Mouse (Mus musculus) left cerebral cortex, postnatal 36 days (tissue): ENCODE results near the gene Ccr6. TPM values are rescaled to one million over a fixed set of nuclear protein-coding genes. Genes with fewer than 3 reads are reported as not detected.
A peak's percentile ranks its signal among the peaks of the same experiment; 100 is the strongest.

Experiments used
- DNase-seq, 2 experiments: peaks; one replicate each; pipeline ENCODE4 v3.0.0; 2021 to 2022; ENCODE audit warnings: low spot score in 2 of 2, mixed read lengths in 1 of 2
- intact Hi-C: fragments of 180-260 bp; cut with DNase I; formaldehyde crosslinking; loops from one replicate; pipeline ENCODE4 v1.15.1; 2025
- total RNA-seq, 2 experiments: library from RNA; stranded (reverse); gene quantifications; 2 replicates each; pipeline ENCODE4 v1.2.3; 2021

The Ccr6 gene
- total RNA-seq, 2 experiments from 2014 or later, result 0.57 TPM; not detected in 1

DNA sequence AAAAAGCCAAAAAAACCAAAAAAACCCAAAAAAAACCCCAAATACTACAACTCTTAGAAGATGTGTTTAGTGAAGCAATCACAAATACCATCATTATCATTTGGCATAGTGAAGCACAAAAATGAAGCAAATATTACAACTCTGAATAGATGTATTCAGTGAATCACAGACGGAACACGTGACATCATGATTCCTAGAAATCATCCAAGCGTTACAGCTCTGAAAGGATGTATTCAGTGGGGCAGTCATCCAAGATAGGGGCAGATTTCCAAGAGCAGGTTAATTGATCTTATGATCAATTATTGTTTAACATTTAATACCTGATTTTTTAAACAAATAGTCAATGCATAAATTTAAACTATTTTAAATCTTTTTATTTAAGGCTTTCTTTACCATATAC, 41.4 kb downstream of the Ccr6 start:
- intact Hi-C loops, result no loop called here
- no peak for DNase-seq

DNA sequence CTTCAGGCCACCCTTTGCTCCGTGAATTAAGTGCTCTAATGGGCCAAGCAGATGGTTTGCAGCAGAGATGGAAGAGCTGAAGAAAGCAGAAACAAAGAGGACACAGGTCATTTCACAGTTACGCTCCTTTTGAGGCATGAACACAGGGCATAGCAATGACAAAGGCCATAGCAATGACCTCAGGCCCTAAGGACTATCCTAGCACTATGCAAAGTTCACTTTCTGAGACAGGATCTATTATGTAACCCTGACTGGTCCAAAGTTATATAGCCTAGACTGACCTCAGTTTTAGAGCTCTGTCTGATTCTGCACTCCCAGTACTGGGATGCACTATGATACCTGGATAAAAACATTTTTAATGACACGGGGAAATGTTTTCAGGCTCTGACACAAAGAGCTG, 42.5 kb downstream of the Ccr6 start:
- intact Hi-C loops, result no loop called here
- DNase-seq, result no peak

DNA sequence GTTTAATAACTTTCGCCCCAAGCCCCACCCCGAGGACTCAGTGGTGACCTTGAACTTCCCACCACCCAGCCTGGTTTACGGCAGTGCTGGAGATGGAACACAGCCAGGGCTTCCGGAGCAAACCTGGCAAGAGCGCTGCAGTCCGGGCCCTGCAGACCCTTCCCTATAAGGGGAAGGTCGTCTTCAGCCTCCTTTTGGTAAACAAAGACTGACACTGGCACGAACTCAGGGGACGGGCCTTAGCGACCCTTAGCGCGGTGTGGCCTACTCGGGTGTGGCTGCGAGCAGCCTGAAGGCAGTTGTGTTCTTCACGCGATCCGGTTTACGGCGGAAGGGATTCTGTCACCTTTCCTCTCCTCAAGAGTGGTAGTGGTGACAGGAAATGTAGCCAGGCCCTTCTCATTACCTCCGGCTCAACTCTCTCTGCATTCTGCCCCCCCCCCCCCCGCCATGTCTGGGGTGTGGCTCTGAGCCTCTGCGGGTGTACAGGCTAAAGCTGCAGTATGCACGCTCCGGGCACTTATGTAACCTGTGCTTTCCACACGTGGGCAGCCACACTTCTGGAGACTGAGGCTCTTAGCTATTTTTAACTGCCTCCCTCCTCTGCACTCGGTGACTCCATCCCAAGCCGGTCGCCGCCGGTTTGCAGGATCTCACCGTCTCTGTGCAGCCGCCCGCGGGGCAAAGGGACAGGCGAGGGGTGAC, 47.1 kb downstream of the Ccr6 start, which contains the start of gene Mpc1:
Gene Mpc1, plus strand, starts transcription at position 84 of the 705 bp plus-strand sequence.
- peak; percentile 93 for DNase-seq
- intact Hi-C loops, result loop anchor here (10.0 kb wide), 1 partner anchor 88 kb away; no protein-coding TSS in a partner anchor

DNA sequence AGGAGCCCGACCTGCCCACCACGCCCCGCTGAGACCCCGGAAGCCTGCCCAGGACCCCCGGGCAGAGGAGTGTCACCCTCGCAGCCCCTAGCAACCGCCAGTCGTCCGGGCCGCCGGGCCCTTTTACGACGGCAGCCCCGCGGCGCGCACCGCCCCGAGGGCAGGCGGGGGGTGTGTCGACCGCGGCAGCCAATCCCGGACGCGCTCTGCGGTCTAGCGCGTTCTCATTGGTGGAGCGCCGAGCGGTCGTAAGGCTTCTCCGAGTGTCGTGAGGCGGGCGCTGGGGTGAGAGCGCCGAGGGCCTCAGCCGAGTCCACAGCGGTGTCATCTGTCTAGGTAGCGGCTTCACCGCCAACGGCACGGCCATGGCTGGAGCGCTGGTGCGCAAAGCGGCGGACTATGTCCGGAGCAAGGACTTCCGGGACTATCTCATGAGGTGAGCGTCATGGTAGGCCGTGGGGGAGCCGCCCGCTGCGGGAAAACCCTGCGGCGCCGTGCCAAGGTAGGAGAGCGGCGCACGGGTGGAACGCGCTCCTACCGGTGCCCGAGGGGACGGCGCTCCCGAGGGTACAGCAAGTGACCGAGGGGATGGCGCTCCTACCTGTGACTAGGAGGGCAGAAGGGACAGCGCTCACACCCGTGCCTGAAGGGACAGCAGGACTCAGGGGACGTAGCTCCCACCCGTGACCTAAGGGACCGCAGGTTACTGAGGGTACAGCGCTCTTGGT, 47.8 kb downstream of the Ccr6 start:
- DNase-seq, result peak; percentile 95 to 97
- intact Hi-C loops, result loop anchor here (10.0 kb wide), 1 partner anchor 89 kb away; no protein-coding TSS in a partner anchor

DNA sequence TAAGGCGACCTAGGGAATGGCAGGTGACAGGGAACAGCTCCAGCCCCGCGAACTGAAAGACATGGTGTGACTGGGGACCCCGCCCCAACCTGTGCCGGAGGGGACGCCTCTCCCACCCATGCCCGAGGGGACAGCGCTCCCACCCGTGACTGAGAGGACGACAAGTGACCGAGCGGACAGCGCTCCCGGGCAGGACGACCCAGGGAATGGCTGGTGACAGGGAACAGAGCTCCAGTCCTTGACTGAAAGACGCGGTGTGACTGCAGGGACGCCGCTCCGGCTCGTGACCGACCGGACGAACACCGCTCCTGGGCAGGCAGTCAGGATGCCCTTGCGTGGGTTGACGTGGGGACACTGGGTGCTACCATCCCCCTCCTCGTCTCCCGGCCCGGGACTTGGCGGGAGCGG, 48.4 kb downstream of the Ccr6 start:
- peak; percentile 40 to 45 for DNase-seq
- intact Hi-C loops, result loop anchor here (10.0 kb wide), 1 partner anchor 89 kb away; no protein-coding TSS in a partner anchor

DNA sequence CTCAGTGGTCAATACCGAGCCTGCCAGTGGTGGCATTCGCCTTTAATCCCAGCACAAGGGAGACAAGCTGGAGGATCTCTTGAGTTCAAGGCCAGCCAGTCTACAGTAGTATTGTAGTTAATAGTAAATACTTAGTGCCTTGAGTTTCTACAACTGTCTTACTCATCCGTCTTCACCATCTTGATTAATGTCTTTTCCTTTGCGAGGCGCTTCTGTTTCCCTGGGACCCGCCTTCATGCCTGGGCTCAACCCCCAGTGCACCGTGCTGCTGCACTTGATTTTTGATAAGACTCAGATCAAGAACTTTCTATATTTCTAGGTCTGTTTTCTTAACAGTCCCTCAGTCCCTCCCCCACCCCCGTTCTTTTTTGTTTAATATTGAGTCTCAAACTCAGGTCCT, 49.2 kb downstream of the Ccr6 start:
- DNase-seq, result no peak
- intact Hi-C loops, result loop anchor here (10.0 kb wide), 1 partner anchor 90 kb away; no protein-coding TSS in a partner anchor

DNA sequence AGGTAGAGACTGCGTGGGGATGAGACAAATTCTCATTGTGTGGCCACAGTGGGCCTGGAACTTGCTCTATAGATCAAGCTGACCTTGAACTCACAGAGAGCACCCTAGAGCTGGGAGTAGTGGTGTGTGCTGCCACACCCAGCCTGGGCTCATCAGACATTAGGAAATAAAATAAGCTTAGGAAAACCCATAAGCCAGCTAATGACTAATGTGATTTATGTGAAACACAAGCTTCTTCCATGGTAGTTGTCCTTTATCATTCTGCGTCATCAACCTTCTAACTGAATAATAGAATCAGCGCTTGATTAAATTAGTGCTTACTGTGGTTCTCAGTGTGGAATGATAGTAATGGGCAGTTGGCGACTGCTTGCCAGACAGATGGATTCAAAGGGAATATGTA, 51.1 kb downstream of the Ccr6 start:
- intact Hi-C loops, result loop anchor here (10.0 kb wide), 1 partner anchor 92 kb away; no protein-coding TSS in a partner anchor
- DNase-seq, result no peak

DNA sequence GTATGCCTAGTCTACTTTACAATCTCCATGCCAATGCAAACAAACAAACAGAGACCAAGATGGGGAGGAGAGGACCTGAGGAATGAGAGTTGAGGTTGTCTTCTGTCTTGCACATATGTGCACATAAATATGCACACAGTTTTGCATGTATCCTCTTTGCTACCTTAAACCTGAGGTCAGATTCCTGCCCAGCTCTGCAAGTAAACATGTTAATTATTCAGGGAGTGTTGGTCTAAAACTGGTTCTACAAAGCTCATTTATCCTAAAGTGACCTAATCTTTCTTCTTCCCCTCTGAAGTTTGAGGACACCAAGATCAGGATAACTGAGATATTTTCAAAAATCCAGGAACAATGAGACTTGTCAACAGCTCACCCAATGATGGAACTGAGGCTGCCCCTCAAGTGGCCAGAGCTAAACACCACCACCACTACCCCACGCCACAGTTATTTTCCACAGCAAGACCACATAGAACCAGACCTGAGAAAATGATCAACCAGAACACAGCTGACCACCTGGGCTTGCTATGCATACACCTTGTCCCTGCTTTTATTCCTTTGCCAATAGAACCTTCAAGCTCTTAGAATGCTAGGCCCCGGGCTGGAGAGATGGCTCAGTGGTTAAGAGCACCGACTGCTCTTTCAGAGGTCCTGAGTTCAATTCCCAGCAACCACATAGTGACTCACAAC, 54.3 kb downstream of the Ccr6 start:
- intact Hi-C loops, result loop anchor here (10.0 kb wide), 1 partner anchor 95 kb away; no protein-coding TSS in a partner anchor
- DNase-seq, result no peak

DNA sequence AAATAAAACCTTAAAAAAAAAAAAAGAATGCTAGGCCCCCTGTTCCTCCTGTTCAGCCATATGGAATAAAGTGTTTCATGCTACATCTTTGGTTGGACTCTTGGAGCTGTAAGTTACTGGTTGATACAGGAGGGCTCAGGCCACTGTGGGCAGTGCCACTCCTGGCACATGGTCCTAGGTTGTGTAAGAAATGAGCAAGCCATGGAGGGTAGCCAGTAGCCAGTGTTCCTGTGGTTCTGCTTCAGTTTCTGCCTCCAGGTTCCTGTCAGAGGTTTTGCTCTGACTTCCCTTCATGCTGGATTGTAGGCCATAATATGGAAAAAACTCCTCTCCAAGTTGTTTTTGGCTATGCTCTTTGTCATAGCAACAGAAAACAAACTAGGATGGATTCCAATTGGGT, 54.9 kb downstream of the Ccr6 start:
- no peak for DNase-seq
- intact Hi-C loops, result no loop called here

DNA sequence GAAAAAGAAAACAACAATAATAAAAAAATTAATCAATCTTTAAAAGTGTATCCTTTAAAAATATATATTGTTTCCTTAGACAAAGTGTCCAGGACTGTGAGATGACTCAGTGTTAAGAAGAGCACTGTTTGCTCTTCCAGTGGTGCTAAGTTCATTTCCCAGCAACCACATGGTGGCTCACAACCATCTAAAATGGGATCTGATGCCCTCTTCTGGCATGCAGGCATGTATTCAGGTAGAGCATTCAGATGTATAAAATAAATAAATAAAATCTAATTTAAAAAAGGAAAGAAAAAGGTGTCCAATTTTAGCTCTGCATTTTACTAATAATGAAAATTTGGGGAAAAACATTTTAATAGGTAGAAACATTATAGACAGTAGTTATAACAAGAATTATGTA, 60.0 kb downstream of the Ccr6 start:
- DNase-seq, result no peak
- intact Hi-C loops, result no loop called here

DNA sequence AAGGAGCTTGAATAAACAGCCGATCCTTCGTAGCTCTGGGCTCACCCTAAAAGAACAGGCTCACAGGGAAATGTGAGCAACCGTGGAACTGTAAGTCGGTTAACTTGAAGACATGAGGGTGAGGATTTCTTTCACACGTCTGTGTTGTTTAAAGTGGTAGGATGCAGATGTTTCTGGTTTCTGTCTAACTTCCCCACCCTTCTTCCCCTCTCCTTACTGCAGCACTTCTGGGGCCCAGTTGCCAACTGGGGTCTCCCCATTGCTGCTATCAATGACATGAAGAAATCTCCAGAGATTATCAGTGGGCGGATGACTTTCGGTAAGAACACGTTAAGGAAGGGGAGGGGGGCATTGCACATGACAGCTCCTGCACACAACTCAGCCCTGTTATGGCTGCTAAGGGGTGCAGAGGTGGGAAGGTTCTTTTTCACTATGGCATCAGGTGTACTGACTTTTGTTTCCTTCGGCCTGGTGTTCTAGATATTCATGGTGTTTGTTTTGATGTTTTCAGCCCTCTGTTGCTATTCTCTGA, 60.5 kb downstream of the Ccr6 start:
- intact Hi-C loops, result no loop called here
- DNase-seq, result no peak

DNA sequence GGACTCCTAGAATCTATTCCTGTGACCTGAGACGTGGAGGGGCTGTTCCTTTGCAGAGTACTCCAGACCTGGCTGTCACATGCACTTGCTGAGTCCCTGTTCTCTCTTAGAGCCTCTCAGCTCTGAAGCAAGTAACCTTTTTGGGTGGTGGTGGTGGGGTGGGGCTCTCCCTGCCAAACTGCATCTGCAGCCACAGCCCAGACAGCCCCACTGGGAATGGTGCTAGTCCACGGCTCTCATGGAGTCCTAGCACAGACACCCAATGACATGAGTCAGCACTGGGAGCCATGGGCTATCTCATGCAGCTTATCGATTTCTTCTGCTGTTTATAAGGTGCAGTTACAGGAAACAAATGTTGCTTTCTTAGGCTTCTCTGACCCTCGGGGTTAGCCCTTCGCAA, 61.9 kb downstream of the Ccr6 start:
- DNase-seq, result no peak
- intact Hi-C loops, result no loop called here

DNA sequence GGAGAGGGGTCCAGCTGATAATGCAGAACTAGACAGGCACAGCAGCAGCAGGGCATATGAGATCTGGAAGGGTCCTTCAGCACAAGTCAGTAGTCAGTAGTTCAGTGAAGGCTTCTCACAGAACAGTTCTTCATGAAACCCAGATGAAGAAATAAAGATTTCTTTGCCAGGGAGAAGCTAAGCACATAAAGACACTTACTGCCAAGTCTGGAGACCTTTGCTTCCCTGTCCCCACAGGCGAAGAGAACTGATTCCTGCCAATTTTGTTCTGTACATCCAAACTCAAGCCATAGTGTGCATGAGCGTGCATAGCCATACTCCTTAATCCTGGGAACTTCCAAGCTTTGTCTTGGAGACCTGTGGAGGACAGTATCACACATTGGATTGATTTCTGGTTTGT, 62.4 kb downstream of the Ccr6 start:
- intact Hi-C loops, result no loop called here
- DNase-seq, result no peak

DNA sequence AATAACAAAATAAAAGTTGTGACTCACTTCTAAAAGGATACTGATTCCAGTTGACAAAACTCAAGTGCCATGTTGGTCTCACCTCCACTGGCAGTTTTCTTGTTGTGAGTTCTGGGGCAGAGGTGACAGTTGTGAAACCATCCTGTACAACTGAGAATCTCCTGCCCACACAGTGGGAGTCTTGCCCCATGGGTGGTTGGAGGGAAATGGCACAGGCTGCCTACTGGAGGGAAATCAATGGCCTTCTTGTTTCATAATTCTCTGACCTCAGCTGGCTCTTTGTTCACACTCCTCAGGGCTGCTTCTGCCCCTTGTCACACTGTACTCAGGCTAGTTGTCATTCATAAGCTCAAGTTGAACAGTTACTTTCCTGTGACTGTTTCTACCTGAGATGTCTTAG, 63.7 kb downstream of the Ccr6 start:
- DNase-seq, result no peak
- intact Hi-C loops, result no loop called here

DNA sequence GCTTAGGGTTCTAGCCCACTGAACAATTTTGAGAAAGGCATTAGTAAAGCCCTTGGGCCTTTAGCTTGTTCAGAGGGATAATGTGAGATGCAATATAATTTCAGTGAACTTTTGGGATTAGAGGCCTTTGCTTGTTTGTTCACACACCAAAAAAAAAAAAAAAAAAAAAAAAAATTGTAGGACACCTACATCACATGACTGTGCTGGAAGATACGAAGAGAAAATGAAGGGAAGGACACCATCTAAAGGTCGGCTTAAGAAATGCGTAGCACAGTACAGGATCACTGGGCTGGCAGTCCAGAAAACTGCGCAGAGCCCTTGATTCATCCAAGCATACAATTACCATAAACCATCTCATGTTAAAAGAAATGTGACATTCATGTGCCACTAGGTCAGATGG, 65.7 kb downstream of the Ccr6 start:
- no peak for DNase-seq
- intact Hi-C loops, result no loop called here

DNA sequence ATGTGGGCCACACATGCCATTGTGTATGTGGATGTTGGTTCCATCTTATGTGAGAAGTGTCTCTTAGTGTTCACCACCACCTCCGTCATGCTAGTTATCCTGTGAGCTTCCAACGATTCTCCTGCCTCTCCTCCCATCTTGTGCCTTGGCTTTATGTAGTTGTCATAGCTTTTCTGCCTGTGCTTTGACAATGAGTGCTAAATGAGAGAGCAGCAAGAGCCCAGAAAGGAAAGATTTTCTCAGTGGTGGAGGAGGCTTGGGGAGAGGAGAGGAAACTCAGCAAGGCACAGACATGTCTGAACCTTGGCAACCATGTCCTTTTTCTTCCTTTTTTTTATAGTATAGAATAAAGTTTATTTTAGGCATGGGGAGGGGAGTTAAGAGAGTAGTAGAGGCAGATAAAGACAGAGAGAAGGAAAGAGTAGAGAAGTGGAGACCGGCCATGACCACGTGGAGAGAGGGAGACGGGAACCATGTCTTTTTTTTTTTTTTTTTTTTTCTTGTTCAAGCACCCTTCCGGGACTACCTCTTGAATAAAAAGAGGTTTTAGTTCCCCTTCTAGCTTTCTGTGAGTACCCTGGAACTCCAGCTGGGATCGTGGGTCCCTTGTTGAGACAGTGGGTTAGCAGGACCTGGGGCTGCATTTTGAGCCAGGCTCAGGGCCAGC, 67.1 kb downstream of the Ccr6 start:
- intact Hi-C loops, result no loop called here
- no peak for DNase-seq

DNA sequence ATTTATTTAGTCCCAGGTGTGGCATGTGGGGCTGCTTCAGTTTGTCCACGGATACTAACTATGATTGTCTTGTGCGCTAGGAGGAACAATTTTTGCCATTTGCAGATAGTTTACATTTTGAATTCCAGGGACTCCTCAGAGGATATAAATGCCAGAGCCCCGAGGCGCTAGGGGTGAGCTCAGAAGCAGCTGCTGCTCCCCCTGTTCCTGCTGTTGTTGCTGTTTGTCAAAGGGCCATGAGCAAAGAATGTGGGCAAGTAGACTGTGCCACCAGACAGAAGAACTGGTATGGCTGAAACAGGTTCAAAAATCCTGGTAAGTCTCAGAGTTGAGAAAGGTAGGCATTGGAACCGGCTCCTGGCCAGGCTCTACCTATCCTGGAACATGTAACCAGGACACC, 67.8 kb downstream of the Ccr6 start:
- intact Hi-C loops, result no loop called here

DNA sequence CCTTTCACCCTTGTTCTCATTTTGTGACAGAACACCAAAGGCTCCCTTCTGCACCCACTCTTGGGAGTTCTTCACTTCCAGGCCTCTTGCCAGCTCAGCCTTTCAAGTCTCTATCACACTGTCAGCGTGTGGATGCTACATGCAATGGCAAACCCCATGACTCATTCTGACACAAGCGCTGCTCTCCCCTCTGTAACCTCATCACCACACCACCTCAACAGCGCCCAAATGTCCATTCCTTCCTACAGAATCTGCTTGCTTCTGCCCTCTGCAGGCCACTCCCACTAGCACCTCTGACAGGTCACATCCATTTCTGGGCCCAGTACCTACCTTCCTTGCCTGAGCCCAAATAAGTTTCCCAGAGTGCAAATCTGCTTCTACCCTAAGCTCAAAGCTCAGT, 70.0 kb downstream of the Ccr6 start:
- intact Hi-C loops, result no loop called here
- no peak for DNase-seq

More for the DNA sequence above, 67.8 kb downstream of the Ccr6 start:
- no peak for DNase-seq
